ENCODE assay signal across 15 mouse cellular contexts in the genomic region with DNA sequence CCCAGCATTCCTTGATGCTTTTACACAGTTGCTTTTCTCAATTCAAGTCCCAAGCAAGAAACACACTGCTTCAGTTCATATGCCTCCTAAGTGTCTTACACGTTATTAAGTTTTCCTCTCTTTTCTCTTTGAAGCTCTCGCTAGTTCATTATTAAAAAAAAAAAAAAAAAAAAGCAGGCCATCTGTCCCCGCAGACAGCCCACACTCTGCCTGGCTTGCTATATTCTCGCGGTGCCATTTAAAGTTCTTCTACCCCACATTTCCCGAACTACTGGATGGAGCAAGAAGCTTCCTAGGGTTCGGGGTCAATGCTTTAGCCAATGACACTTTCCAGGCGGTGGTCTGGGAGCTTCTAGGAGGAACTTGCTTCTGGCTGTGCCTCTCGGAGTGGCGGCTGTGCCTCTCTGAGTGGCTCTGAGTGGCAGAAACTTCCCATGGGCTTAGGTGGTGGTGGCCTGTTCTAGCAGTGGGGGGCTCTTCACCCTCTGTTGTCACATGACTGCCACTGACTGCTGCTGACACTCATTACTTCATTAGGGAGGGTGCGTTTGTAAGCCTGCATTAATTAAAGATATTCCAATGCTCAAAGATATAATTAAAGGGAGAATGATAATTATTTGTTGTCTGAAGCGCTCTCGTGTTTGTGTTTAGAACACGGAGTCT.
"Had no signal": no experiment of that assay in that cellular context is flagged by ENCODE, and none has a peak within 500 bp of the region (broad histone marks: within the 10 kb centered on the region; RNA-seq: fewer than 3 reads in every experiment).

No protein-coding gene starts in this region.

- H3K27me3 ChIP-seq: limb, embryonic 15.5 days; liver, embryonic 12.5 days; midbrain, embryonic 13.5 days; neural tube, embryonic 12.5 days; stomach, embryonic 15.5 days had no signal

- H3K4me1 ChIP-seq: limb, embryonic 15.5 days; liver, embryonic 12.5 days; megakaryocyte, embryonic 14.5 days; midbrain, embryonic 13.5 days; neural tube, embryonic 12.5 days; stomach, embryonic 15.5 days had no signal

- DNase-seq: kidney, adult 18-20 months; kidney, postnatal 10 days; kidney, postnatal 4 days; lung, embryonic 14.5 days; lung, postnatal 10 days; right cerebral cortex, postnatal 4 days; spleen, adult 18-20 months; thymus, postnatal 4 days had no signal

- H3K9me3 ChIP-seq: limb, embryonic 15.5 days; neural tube, embryonic 12.5 days; stomach, embryonic 15.5 days had no signal

- H3K4me2 ChIP-seq: limb, embryonic 15.5 days; liver, embryonic 12.5 days; lung, embryonic 14.5 days; midbrain, embryonic 13.5 days; neural tube, embryonic 12.5 days; stomach, embryonic 15.5 days had no signal

- H3K36me3 ChIP-seq: limb, embryonic 15.5 days; liver, embryonic 12.5 days; neural tube, embryonic 12.5 days; stomach, embryonic 15.5 days had no signal

- H3K9ac ChIP-seq: limb, embryonic 15.5 days; liver, embryonic 12.5 days; lung, embryonic 14.5 days; midbrain, embryonic 13.5 days; neural tube, embryonic 12.5 days; stomach, embryonic 15.5 days had no signal

- H3K4me3 ChIP-seq: limb, embryonic 15.5 days; liver, embryonic 12.5 days; megakaryocyte, embryonic 14.5 days; midbrain, embryonic 13.5 days; neural tube, embryonic 12.5 days; stomach, embryonic 15.5 days had no signal

- H3K27ac ChIP-seq: limb, embryonic 15.5 days; liver, embryonic 12.5 days; macrophage; midbrain, embryonic 13.5 days; neural tube, embryonic 12.5 days; stomach, embryonic 15.5 days had no signal

- ATAC-seq: liver, embryonic 12.5 days; midbrain, embryonic 13.5 days had no signal
